Mouse (Mus musculus) fat pad, adult 2 months (tissue): ENCODE results near the gene Slc35f6.

Experiments
- DNase-seq: peaks from one replicate; pipeline ENCODE4 v3.0.0-alpha.2; 2011; ENCODE audit warnings: low read depth, low spot score; ENCODE audit errors: extremely low read depth

Slc35f6 gene

GRCm38 (mm10) chr5:30621211-30621790, 26.4 kb upstream of the Slc35f6 start:
- no peak for DNase-seq

GRCm38 (mm10) chr5:30621844-30622176, 25.9 kb upstream of the Slc35f6 start:
- no peak for DNase-seq

GRCm38 (mm10) chr5:30622177-30622840, 25.4 kb upstream of the Slc35f6 start:
- no peak for DNase-seq

GRCm38 (mm10) chr5:30622841-30623185, 24.9 kb upstream of the Slc35f6 start:
- no peak for DNase-seq

GRCm38 (mm10) chr5:30623380-30623779, 24.4 kb upstream of the Slc35f6 start:
- DNase-seq, result no peak

- no peak for DNase-seq
Observed at GRCm38 (mm10) chr5:30624311-30624710, 23.4 kb upstream of the Slc35f6 start.

GRCm38 (mm10) chr5:30624908-30625307, 22.8 kb upstream of the Slc35f6 start:
- DNase-seq, result no peak

GRCm38 (mm10) chr5:30625379-30625778, 22.4 kb upstream of the Slc35f6 start:
- no peak for DNase-seq

- no peak for DNase-seq
Observed at GRCm38 (mm10) chr5:30626331-30627105, 21.2 kb upstream of the Slc35f6 start.

- no peak for DNase-seq
Observed at GRCm38 (mm10) chr5:30628511-30628910, 19.2 kb upstream of the Slc35f6 start.

GRCm38 (mm10) chr5:30630401-30630800, 17.3 kb upstream of the Slc35f6 start:
- no peak for DNase-seq

GRCm38 (mm10) chr5:30632134-30632533, 15.6 kb upstream of the Slc35f6 start:
- DNase-seq, result no peak

GRCm38 (mm10) chr5:30636994-30637393, 10.7 kb upstream of the Slc35f6 start:
- no peak for DNase-seq

GRCm38 (mm10) chr5:30638041-30638440, 9.7 kb upstream of the Slc35f6 start:
- DNase-seq, result no peak

- no peak for DNase-seq
Observed at GRCm38 (mm10) chr5:30643477-30644179, 4.1 kb upstream of the Slc35f6 start.

GRCm38 (mm10) chr5:30646036-30646435, 1.7 kb upstream of the Slc35f6 start:
- no peak for DNase-seq

- no peak for DNase-seq
Observed at GRCm38 (mm10) chr5:30647396-30647795, 337 bp upstream of the Slc35f6 start.

GRCm38 (mm10) chr5:30649558-30649957, 1.8 kb downstream of the Slc35f6 start:
- DNase-seq, result no peak

- no peak for DNase-seq
Observed at GRCm38 (mm10) chr5:30650756-30651155, 3.0 kb downstream of the Slc35f6 start.

- no peak for DNase-seq
Observed at GRCm38 (mm10) chr5:30651554-30651953, 3.8 kb downstream of the Slc35f6 start.

- peak; percentile 88 for DNase-seq
Observed at GRCm38 (mm10) chr5:30653246-30653645, 5.5 kb downstream of the Slc35f6 start.

GRCm38 (mm10) chr5:30655042-30655441, 7.3 kb downstream of the Slc35f6 start:
- no peak for DNase-seq
